Mouse (Mus musculus) midbrain, embryonic 14.5 days (tissue): ENCODE measurements around the gene Iqsec2. TPM values are rescaled to one million over a fixed set of nuclear protein-coding genes. Genes with fewer than 3 reads are reported as not detected.

Experiments
- ATAC-seq: fragments of 200-750 bp; cut with Nextera tagmentation; 2 replicates; pipeline ENCODE4 v1.8.0; 2017; ENCODE audit warnings: moderate number of reproducible peaks, moderate library complexity; ENCODE audit not compliant: low FRiP score, low TSS enrichment
- DNase-seq: peaks from one replicate; pipeline ENCODE4 v3.0.0-alpha.2; 2015
- H3K27ac ChIP-seq: fragments of 300-500 bp; sonication (generic); replicated peaks from 2 replicates; pipeline ENCODE4 v1.5.1; 2014; ENCODE audit warnings: mild to moderate bottlenecking, low read depth, low read length, moderate library complexity
- H3K27me3 ChIP-seq: fragments of 300-500 bp; sonication (generic); 2 replicates; pipeline ENCODE4 v1.6.1; 2014; ENCODE audit warnings: low read length, control low read depth, mixed read lengths; ENCODE audit not compliant: control insufficient read depth, insufficient read depth
- H3K36me3 ChIP-seq: fragments of 300-500 bp; sonication (generic); 2 replicates; pipeline ENCODE4 v1.6.1; 2014; ENCODE audit warnings: low read length, control low read depth; ENCODE audit not compliant: control insufficient read depth, insufficient read depth
- H3K4me1 ChIP-seq: fragments of 300-500 bp; sonication (generic); 2 replicates; pipeline ENCODE4 v1.6.1; 2014; ENCODE audit warnings: mild to moderate bottlenecking, antibody characterized with exemption, low read length, control low read depth; ENCODE audit not compliant: control insufficient read depth, insufficient read depth
- H3K4me2 ChIP-seq: fragments of 300-500 bp; sonication (generic); 2 replicates; pipeline ENCODE4 v1.6.1; 2014; ENCODE audit warnings: mild to moderate bottlenecking, low read length, moderate library complexity
- H3K4me3 ChIP-seq: fragments of 300-500 bp; sonication (generic); replicated peaks from 2 replicates; pipeline ENCODE4 v1.5.1; 2014; ENCODE audit warnings: low read depth, low read length
- H3K9ac ChIP-seq: fragments of 300-500 bp; sonication (generic); replicated peaks from 2 replicates; pipeline ENCODE4 v1.6.1; 2014; ENCODE audit warnings: mild to moderate bottlenecking, low read length, moderate library complexity
- H3K9me3 ChIP-seq: fragments of 300-500 bp; sonication (generic); 2 replicates; pipeline ENCODE4 v1.6.1; 2016; ENCODE audit warnings: low read length, control low read depth, mixed read lengths; ENCODE audit not compliant: control insufficient read depth
- WGBS: fragments of 180-500 bp; shearing (Covaris S2); extraction: QIAGEN DNeasy Blood & Tissue Kit; methylation state at CpG from one replicate; pipeline ENCODE4 v1.1.7; 2014; 5-methylcytosine and 5-hydroxymethylcytosine counted together
- polyA plus RNA-seq: library from polyadenylated mRNA; unstranded; fragments of >200 nt; fragmentation: Nextera tagmentation; extraction: Ambion mirVana; gene quantifications from 2 replicates; pipeline ENCODE4 v1.2.1, GENCODE M21; 2014

Iqsec2 gene
- polyA plus RNA-seq, 1 experiment from 2014 or later = 5.2 TPM

DNA sequence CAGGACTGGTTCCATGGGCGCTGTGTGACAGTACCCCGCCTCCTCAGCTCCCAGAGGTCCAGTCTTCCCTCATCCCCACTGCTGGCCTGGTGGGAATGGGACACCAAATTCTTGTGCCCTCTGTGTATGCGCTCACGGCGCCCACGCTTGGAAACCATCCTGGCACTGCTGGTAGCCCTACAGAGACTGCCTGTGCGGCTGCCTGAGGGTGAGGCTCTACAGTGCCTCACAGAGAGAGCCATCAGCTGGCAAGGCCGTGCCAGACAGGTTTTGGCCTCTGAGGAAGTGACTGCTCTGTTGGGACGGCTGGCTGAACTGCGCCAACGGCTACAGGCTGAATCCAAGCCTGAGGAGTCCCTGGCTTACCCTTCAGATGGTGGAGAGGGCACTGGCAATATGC, 127.1 kb downstream of the Iqsec2 start:
- H3K36me3 ChIP-seq = peaks cover 85% of the 10 kb centered on the region
- H3K9me3 ChIP-seq = no peaks in the 10 kb centered on the region
- H3K4me3 ChIP-seq = no peak overlapping the region
- WGBS = 93% methylated on average over 11 of the region's 11 CpGs
- no peak overlapping the region for H3K27ac ChIP-seq
- DNase-seq (no peak), ATAC-seq (no peak)
- no peaks in the 10 kb centered on the region for H3K4me1 ChIP-seq
- H3K4me2 ChIP-seq = no peak overlapping the region
- no peaks in the 10 kb centered on the region for H3K27me3 ChIP-seq
- H3K9ac ChIP-seq = no peak overlapping the region

Other genes starting within 250 kb of the Iqsec2 start
- 106 and 111 TPM in 2 replicates for gene Hsd17b10, start 142.4 kb upstream of the Iqsec2 start, polyA plus RNA-seq
- gene Ribc1, start 128.0 kb upstream of the Iqsec2 start, polyA plus RNA-seq = 2.0 and 2.8 TPM in 2 replicates
- 50.2 and 83.1 TPM in 2 replicates for gene Smc1a, start 127.8 kb upstream of the Iqsec2 start, polyA plus RNA-seq
- gene Kdm5c, start 88.8 kb downstream of the Iqsec2 start, polyA plus RNA-seq = 28.8 and 37.7 TPM in 2 replicates
- 36.9 TPM in 2 replicates for gene Kantr, start 183.2 kb downstream of the Iqsec2 start, polyA plus RNA-seq
- gene Tspyl2, start 198.2 kb downstream of the Iqsec2 start, polyA plus RNA-seq = 41.0 and 51.2 TPM in 2 replicates
- 6.8 and 10.0 TPM in 2 replicates for gene Gpr173, start 224.4 kb downstream of the Iqsec2 start, polyA plus RNA-seq